Mouse (Mus musculus): Measurements from ENCODE around the gene Itga2.

DNA sequence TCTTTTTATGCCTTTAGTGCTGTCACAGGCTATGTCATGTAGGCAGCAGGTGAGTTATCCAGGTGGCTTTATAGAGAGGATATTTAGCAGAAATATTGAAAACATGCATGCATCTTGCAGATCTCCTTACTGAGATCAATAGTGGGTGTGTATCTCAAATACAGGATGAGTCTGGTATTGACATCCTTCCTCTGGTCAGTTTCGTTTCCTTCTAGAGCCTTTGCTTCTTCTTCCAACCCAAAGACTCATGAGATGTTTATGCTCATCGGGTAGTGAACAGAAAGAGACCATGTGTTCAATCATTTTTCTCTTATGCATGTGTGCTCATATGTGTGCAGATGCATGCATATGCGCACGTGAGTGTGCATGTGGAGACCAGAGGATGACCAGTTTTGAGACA is 44.6 kb downstream of the Itga2 start:
- TF ChIP-seq POLR2A (IDR thresholded peaks at IDR 0.05; ENCODE audit: low read depth, low read length) (no peak), MAZ (IDR thresholded peaks at IDR 0.05; ENCODE audit: low read depth, low read length) (no peak), MAX (IDR thresholded peaks at IDR 0.05; ENCODE audit: low read length) (no peak), USF1 (IDR thresholded peaks at IDR 0.05; ENCODE audit: low read depth, low read length) (no peak), TBP (conservative IDR thresholded peaks at IDR 0.05; ENCODE audit: low read depth, low read length) (no peak), CTCF (conservative IDR thresholded peaks at IDR 0.05 in 1 of 2, IDR thresholded peaks at IDR 0.05 in 1 of 2; ENCODE audit: low read depth in 2 of 2, low read length in 2 of 2) (no peak), EP300 (IDR thresholded peaks at IDR 0.05; ENCODE audit: low read length) (no peak), UBTF (IDR thresholded peaks at IDR 0.05; ENCODE audit: low read depth, low read length) (no peak), ETS1 (conservative IDR thresholded peaks at IDR 0.05; ENCODE audit: low read depth, low read length) (no peak), KAT2A (IDR thresholded peaks at IDR 0.05; ENCODE audit: insufficient replicate concordance, low read length) (no peak)
